Mouse (Mus musculus) embryonic facial prominence, embryonic 14.5 days (tissue): ENCODE data around the gene Ampd3. TPM values are rescaled to one million over a fixed set of nuclear protein-coding genes. Genes with fewer than 3 reads are reported as not detected.

Experiments used
- ATAC-seq: fragments of 200-750 bp; cut with Nextera tagmentation; 2 replicates; pipeline ENCODE4 v1.8.0; 2017; ENCODE audit warnings: low read depth, moderate number of reproducible peaks, moderate TSS enrichment
- DNase-seq: peaks from one replicate; pipeline ENCODE4 v3.0.0-alpha.2; 2015; ENCODE audit warnings: low spot score
- H3K27ac ChIP-seq: fragments of 300-500 bp; sonication (generic); replicated peaks from 2 replicates; pipeline ENCODE4 v1.5.1; 2014; ENCODE audit warnings: low read depth, mild to moderate bottlenecking, low read length, moderate library complexity
- H3K27me3 ChIP-seq: fragments of 300-500 bp; sonication (generic); replicated peaks from 2 replicates; pipeline ENCODE4 v1.6.1; 2014; ENCODE audit warnings: low read length; ENCODE audit not compliant: control insufficient read depth, insufficient read depth
- H3K36me3 ChIP-seq: fragments of 300-500 bp; sonication (generic); 2 replicates; pipeline ENCODE4 v1.6.1; 2014; ENCODE audit warnings: low read length, mixed read lengths; ENCODE audit not compliant: control insufficient read depth, insufficient read depth
- H3K4me1 ChIP-seq: fragments of 300-500 bp; sonication (generic); 2 replicates; pipeline ENCODE4 v1.6.1; 2014; ENCODE audit warnings: antibody characterized with exemption, low read length; ENCODE audit not compliant: control insufficient read depth, insufficient read depth
- H3K4me2 ChIP-seq: fragments of 300-500 bp; sonication (generic); 2 replicates; pipeline ENCODE4 v1.6.1; 2014; ENCODE audit warnings: low read depth, mild to moderate bottlenecking, low read length, moderate library complexity, mixed read lengths
- H3K4me3 ChIP-seq: fragments of 300-500 bp; sonication (generic); 2 replicates; pipeline ENCODE4 v1.5.1; 2014; ENCODE audit warnings: low read depth, mild to moderate bottlenecking, low read length
- H3K9ac ChIP-seq: fragments of 300-500 bp; sonication (generic); 2 replicates; pipeline ENCODE4 v1.6.1; 2014; ENCODE audit warnings: low read depth, mild to moderate bottlenecking, low read length, moderate library complexity, mixed read lengths
- H3K9me3 ChIP-seq: fragments of 300-500 bp; sonication (generic); 2 replicates; pipeline ENCODE4 v1.6.1; 2016; ENCODE audit warnings: low read length; ENCODE audit not compliant: control insufficient read depth
- WGBS: fragments of 180-500 bp; shearing (Covaris S2); extraction: QIAGEN DNeasy Blood & Tissue Kit; methylation state at CpG from one replicate; pipeline ENCODE4 v1.1.7; 2014; 5-methylcytosine and 5-hydroxymethylcytosine counted together
- polyA plus RNA-seq: library from polyadenylated mRNA; unstranded; fragments of >200 nt; fragmentation: Nextera tagmentation; extraction: Ambion mirVana; gene quantifications from 2 replicates; pipeline ENCODE4 v1.2.1, GENCODE M21; 2014

Gene Ampd3
- polyA plus RNA-seq, 1 experiment from 2014 or later, result 7.8 TPM

DNA sequence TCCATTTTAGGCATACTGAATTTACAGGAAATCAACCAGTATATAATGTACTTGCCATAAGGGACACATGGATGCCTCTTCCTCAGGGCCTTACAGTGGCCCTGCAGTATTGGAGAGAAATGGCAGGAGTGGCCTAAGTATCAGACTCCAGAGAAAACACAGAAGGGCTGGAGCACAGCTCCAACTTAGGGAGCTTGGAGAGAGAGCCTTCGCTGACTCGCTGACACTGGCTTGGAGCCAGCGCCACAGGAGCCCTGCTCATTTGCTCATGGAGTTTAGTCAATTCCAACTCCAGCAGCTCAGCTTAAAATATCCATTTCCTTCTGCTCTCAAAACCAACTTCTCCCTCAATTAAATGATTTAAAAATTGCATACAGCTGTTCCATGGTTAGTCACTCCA lies 53.6 kb downstream of the Ampd3 start:
- no peak overlapping the region for H3K4me3 ChIP-seq
- no peak overlapping the region for H3K9ac ChIP-seq
- 22% methylated on average over 3 of the region's 3 CpGs for WGBS
- H3K9me3 ChIP-seq, result no peaks in the 10 kb centered on the region
- H3K27ac ChIP-seq, result peak overlapping the region; percentile 57; the same call in 1 of the 2 replicates
- ATAC-seq (peak; percentile 83), DNase-seq (peak; percentile 91)
- H3K27me3 ChIP-seq, result no peaks in the 10 kb centered on the region
- no peak overlapping the region for H3K4me2 ChIP-seq
- H3K36me3 ChIP-seq, result peaks cover 20% of the 10 kb centered on the region; the same call in 1 of the 2 replicates
- H3K4me1 ChIP-seq, result peaks cover 13% of the 10 kb centered on the region

GRCm38 (mm10) chr7:110822055-110822454 lies 54.0 kb downstream of the Ampd3 start:
- Histone ChIP-seq H3K9me3 (no peaks in the 10 kb centered on the region), H3K27me3 (no peaks in the 10 kb centered on the region), H3K27ac (peak overlapping the region; percentile 57; the same call in 1 of the 2 replicates), H3K36me3 (peaks cover 20% of the 10 kb centered on the region; the same call in 1 of the 2 replicates), H3K4me1 (peaks cover 13% of the 10 kb centered on the region), H3K4me2 (no peak overlapping the region), H3K9ac (no peak overlapping the region), H3K4me3 (no peak overlapping the region)
- DNase-seq (no peak), ATAC-seq (peak; percentile 60)
- WGBS, result 23% methylated on average over 4 of the region's 4 CpGs

GRCm38 (mm10) chr7:110823076-110823475 lies 55.1 kb downstream of the Ampd3 start:
- Histone ChIP-seq H3K4me3 (no peak overlapping the region), H3K36me3 (peaks cover 20% of the 10 kb centered on the region; the same call in 1 of the 2 replicates), H3K9ac (no peak overlapping the region), H3K4me1 (peaks cover 13% of the 10 kb centered on the region), H3K27me3 (no peaks in the 10 kb centered on the region), H3K4me2 (no peak overlapping the region), H3K9me3 (no peaks in the 10 kb centered on the region), H3K27ac (no peak overlapping the region)
- DNase-seq, result no peak
- no peak for ATAC-seq
- WGBS, result 77% methylated on average over 8 of the region's 8 CpGs

DNA sequence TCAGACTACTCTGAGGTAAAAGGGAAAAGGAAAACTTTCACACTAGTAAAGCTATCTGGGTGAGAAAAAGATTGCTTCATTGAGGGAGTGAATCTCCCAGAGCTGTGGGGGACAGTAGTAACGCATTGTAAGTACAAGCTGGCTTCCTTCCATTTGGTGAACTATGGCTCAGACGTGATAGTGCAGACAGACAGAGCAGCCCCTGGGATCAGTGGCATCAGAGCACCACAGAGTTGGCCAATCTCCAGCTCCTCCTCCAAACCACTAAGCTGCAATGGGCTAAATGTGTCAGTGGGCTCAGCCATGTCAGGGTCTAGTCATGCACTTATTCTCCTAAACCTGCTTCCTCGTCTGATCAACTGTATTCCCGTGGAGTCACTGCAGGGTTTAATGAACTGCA lies 55.6 kb downstream of the Ampd3 start:
- Histone ChIP-seq H3K9ac (no peak overlapping the region), H3K36me3 (peaks cover 20% of the 10 kb centered on the region; the same call in 1 of the 2 replicates), H3K4me2 (no peak overlapping the region), H3K9me3 (no peaks in the 10 kb centered on the region), H3K4me1 (peaks cover 13% of the 10 kb centered on the region), H3K27ac (no peak overlapping the region), H3K4me3 (no peak overlapping the region), H3K27me3 (no peaks in the 10 kb centered on the region)
- no peak for ATAC-seq
- WGBS, result 64% methylated on average over 4 of the region's 4 CpGs
- peak; percentile 57 for DNase-seq

GRCm38 (mm10) chr7:110823995-110824953 lies 56.3 kb downstream of the Ampd3 start:
- Histone ChIP-seq H3K4me3 (no peak overlapping the region), H3K4me2 (no peak overlapping the region), H3K9ac (no peak overlapping the region), H3K27ac (no peak overlapping the region), H3K9me3 (no peaks in the 10 kb centered on the region), H3K27me3 (no peaks in the 10 kb centered on the region), H3K36me3 (peaks cover 20% of the 10 kb centered on the region; the same call in 1 of the 2 replicates), H3K4me1 (peaks cover 13% of the 10 kb centered on the region)
- no peak for DNase-seq
- 86% methylated on average over 8 of the region's 8 CpGs for WGBS
- no peak for ATAC-seq

DNA sequence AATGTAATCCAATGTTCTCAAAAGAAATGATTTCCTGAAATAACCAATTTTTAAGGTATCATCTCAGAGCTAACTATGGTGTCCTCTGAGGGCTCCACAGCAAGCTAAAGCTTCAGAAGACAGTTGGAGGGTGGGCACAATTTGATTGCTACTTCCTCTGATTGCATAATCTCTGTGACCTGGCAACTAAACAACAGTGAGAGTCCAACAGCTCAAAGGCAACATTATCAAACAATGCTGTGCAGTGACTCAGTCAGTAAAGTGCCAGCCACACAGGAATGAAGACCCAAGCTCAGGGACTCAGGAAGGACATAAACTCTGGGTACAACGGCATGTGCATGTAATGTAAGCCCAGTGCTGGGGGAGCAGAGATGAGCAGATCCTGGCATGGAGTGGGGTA lies 65.0 kb downstream of the Ampd3 start:
- no peak for ATAC-seq
- no peaks in the 10 kb centered on the region for H3K27me3 ChIP-seq
- H3K27ac ChIP-seq, result no peak overlapping the region
- H3K4me1 ChIP-seq, result no peaks in the 10 kb centered on the region
- peaks cover 16% of the 10 kb centered on the region; the same call in 1 of the 2 replicates for H3K36me3 ChIP-seq
- H3K9ac ChIP-seq, result no peak overlapping the region
- no peak overlapping the region for H3K4me2 ChIP-seq
- no peak overlapping the region for H3K4me3 ChIP-seq
- 89% methylated on average over 1 of the region's 1 CpGs for WGBS
- H3K9me3 ChIP-seq, result no peaks in the 10 kb centered on the region
- DNase-seq, result no peak

- Histone ChIP-seq H3K4me3 (no peak overlapping the region), H3K9me3 (no peaks in the 10 kb centered on the region), H3K9ac (no peak overlapping the region), H3K27ac (no peak overlapping the region), H3K36me3 (peaks cover 16% of the 10 kb centered on the region; the same call in 1 of the 2 replicates), H3K4me1 (no peaks in the 10 kb centered on the region), H3K27me3 (no peaks in the 10 kb centered on the region), H3K4me2 (no peak overlapping the region)
- 91% methylated on average over 1 of the region's 1 CpGs for WGBS
- ATAC-seq (no peak), DNase-seq (no peak)
These were observed 66.0 kb downstream of the Ampd3 start for GRCm38 (mm10) chr7:110834018-110834417.

DNA sequence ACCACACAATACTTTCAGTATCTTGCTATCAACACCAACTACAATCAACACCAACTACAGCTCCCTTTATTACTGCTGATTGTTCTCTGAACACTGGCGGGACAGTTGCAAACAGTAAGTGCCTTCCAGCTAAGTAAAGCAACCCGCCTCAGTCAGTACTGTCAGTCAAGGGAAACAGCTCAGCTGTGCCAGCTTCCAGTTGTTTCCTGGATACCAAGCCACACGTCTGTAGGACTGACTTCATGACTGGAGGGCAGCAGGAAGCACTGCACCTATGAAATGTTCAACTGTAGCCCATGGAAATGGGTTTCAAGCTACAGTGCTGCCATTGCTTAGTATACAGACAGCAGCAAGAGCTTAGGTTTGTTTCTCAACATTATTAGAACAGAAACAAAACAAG lies 66.5 kb downstream of the Ampd3 start:
- H3K27ac ChIP-seq, result no peak overlapping the region
- H3K4me2 ChIP-seq, result no peak overlapping the region
- no peak for ATAC-seq
- 51% methylated on average over 3 of the region's 3 CpGs for WGBS
- H3K4me3 ChIP-seq, result no peak overlapping the region
- no peaks in the 10 kb centered on the region for H3K4me1 ChIP-seq
- H3K9ac ChIP-seq, result no peak overlapping the region
- peaks cover 16% of the 10 kb centered on the region; the same call in 1 of the 2 replicates for H3K36me3 ChIP-seq
- H3K27me3 ChIP-seq, result no peaks in the 10 kb centered on the region
- no peaks in the 10 kb centered on the region for H3K9me3 ChIP-seq
- DNase-seq, result no peak
